Mouse (Mus musculus): Measurements from ENCODE around the gene Rrp15.

Gene Rrp15

DNA sequence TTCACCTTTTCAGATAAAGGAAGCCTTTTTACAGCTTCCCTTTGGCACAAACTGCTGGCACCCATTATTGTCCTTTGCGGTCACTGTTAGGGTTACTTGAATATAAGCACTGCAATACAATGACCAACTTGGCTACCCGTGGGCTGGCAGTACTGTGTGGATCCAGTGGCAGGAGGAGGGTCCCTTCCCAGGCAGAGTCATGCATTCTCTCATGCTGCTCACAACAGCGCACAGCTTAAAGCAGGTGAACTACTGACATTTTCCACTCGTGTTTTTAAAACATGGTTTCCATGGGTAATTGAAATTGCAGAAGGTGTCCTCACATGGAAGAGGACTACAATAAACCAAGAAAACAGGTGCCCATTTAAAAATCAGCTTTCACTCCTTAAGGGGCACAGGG is 34.9 kb downstream of the Rrp15 start:
- DNase-seq (ENCODE audit: low spot score in 2 of 2) = no peak

DNA sequence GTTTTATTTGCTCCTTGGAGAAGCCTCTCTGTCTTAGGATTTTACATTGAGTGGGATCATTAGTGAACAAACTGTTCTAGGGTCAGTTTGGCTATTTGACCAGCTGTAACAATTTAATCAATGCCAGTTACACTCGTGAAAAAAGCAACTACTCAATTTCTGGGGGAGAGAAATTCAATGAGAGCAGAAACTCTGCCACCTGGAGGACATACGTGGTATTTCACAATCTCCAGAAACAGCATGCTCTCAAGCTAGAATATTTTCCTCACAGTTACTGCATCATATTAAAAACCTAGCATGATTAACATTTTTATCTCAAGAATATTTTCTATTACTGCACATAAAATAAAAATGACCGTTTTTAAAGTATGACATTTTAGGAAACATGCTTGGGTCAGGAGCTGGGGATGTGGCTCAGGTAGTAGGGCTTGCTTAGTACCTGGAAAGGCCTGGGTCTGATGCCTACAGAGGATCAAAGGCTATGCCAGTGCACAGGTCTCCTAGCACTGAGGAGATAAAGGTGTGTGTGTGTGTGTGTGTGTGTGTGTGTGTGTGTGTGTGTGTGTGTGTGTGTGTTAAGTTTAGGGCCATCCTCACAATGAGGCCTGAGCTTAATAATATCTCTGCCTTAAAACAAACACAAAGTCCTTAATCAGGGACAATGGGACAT is 36.2 kb downstream of the Rrp15 start:
- no peak for DNase-seq (ENCODE audit: low spot score in 2 of 2)

DNA sequence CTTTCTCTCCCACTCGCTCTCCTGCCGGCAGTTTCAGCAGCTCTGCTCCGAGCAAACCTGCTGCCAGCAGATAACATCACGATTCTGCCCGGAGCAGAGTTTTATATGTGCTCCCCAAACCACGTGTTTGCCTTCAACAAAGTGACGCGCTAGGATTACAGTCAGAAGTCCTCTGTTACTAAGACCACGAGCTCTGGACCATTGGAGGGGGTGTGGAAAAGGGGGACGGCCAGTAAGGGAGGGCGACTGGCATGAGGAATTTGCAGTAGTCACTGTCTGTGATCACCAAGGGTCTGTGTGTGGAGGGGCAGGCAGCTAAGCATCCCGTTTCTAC is 43.3 kb downstream of the Rrp15 start, which contains the start of gene Tgfb2:
Gene Tgfb2, minus strand, starts transcription at position 75 of the 334 bp plus-strand sequence.
- peak; percentile 15 to 21 for DNase-seq (ENCODE audit: low spot score in 2 of 2)

DNA sequence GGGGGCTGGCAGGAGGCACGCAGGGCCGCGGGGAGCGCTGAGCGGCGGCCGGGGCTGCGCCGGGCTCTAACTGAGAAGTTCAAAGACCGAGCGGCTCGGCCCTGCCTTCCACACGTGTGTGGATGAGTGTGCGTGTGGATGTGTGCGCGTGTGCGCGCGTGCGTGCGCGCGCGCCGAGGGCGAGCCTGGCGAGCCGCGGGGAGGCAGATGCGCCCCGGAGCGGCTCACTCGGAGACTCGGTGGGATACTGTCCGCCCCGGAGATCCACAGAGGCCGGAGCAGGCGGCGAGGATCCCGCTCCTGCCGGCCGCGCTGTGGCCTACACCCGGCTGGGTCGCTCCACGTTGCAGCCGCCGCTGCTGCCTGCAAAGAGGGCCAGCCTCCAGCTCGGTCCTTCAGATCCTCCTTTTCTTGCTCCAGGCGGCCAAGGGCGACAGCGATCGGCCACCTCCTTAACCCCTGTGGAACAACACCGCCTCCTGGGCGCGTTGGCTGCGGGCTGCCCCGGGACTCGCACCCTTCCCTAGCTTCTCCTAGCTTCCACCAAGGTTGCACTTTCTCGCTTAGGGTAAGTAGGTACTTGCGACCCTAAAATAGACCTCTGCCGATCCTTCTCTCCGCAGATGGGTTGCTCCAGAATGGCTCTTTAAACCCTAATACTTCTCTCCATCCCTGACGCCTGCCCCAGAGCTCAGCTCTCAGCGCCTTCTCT is 43.8 kb downstream of the Rrp15 start:
- DNase-seq (ENCODE audit: low spot score in 2 of 2) = peak; percentile 55 to 58

DNA sequence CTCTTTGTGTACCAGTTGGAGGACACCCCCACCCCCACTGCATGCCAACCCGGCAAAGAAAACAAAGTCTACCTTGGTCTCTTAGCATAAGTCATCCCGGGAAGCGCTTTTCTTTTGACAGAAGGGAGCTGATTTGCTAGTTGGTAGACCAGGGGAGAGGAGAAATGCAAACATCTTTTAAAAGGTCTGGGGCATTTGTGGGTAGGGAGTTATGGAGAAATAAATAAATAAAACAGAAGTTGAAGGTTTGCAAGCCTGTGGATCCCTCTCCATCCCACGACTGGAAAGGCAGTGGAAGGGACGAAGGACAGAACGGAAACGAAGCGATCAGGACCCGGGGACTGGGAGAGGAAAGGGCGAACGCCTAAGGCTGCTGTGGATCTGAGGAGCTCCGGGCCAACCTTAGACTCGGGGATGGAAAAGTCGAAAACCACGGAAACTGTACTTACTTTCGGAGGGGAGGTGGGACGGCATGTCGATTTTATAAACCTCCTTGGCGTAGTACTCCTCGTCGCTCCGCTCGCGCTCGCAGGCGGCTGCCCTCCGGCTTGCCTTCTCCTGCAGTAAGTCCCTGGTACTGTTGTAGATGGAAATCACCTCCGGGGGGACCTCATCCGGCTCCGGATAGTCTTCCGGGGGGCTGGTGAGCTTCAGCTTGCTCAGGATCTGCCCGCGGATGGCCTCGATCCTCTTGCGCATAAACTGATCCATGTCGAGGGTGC is 45.0 kb downstream of the Rrp15 start:
- peak; percentile 26 to 46 for DNase-seq (ENCODE audit: low spot score in 2 of 2)

DNA sequence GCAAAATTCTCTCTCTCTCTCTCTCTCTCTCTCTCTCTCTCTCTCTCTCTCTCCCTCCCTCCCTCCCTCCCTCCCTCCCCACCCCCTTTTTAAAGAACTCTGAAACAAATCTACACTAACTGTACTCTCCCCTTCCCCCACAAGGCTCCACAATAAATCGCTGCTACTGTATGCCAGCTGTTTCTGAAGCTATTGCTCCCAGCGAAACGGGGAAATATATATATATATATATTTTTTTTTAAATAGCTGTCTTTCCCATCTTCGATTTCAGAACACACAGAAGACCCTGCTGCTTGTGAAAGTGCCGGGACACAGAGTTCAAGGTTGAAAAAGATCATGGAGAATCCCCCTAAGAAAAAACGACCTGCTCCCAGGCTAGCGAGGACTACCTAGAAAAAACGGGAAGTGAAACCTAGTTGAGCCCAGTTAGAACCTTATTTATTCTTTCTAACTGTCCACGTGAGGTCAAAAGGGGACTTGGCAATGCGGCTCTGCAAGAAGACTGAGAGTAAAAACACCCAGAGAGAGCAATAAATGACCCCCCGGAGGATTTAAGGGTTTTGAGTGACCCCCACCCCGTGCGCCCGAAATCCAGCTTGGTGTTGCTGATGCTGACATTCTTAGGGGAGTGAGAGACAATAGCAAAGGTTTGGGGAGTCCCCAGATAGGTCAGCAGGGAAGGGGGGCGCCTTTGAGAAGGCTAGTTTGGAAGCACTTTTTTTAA is 45.7 kb downstream of the Rrp15 start:
- DNase-seq (ENCODE audit: low spot score in 2 of 2) = peak in 1 of 2 experiments; percentile 13

DNA sequence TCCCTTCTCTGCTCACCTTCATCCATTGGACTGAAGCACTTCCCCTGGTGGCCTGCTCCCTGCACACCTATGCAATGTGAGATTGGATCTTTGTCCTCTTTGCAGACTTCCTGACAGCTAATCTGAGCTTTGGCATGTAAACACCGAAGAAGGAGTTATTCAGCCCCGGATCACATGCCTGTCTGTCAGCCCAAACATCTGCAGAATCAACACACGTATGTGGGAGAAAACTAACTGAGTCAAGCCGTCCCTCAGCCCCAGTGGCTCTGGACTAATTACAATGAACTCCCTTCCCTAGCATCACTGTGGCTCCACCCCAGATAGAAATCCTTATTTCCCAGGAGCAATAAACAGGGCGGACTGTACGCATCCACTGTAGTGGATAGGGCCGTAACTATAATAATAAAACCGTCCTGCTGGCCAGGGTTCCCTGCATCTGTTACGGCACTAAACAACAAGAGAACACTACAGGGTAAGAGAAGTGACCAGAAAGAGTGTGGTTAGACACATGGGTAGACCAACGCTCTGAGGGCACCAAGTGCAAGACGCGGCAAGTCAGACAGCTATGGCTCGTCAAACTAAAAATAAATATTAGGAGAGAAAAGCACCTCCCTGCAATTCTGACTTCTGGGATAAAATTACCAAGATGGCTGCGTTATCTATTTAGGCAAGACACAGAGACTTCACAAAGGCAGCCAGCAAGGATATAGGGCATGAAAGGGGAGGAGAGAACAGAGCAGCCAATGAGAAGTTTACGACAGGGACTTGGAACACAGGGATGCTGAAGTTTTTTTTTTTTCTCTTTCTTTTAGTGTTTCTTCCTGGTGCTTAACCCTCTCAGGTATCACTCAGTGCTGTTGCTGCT is 46.5 kb downstream of the Rrp15 start:
- DNase-seq (ENCODE audit: low spot score in 2 of 2) = peak in 1 of 2 experiments; percentile 5

DNA sequence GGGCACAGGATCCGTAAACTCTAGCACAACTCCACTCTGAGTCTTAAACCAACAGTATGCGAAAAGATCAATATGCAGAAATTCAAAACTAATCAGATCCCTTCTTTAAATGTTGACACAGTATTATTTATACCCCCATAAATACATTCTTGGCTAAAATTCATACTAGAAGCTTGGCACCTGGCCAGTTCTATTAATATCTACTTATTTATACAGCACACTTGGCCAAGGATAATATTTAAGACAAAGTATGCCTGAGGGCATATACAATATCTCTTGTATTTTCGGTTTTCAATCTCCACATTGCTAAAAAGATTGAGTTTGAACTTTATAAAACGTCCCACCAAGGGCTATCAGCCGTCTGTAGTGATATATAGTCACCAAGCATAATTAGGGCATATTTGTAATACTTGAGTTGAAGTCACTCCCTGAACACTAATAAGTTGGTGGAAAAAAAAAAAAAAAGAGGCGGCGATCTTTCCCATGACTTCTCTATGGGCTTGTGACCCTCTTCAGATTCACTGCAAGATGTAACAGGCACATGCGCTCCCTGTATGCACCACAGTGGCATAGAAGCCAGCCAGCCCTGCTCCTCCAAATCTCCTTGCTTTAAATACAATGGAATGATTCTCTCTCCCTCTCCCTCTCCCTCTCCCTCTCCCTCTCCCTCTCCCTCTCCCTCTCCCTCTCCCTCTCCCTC is 47.8 kb downstream of the Rrp15 start:
- DNase-seq (ENCODE audit: low spot score in 2 of 2) = no peak

DNA sequence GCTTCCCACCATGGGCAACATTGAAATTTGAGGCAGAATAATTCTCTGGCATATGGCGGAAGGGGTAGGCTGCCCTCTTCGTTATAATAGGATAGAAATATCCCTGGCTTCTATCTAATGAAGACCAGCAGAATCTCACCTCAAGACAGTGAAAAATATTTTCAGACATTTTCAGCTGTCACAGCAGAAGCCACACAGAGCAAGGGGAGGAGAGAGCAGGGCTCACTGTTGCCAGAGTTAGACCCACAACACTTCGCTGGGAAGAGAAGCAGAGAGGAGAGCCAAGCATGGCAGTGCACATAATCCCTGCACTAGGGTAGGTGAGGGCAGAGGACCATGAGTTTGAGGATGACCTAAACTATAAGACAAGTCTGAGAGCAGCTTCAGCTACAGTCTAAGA is 48.7 kb downstream of the Rrp15 start:
- DNase-seq (ENCODE audit: low spot score in 2 of 2) = no peak

DNA sequence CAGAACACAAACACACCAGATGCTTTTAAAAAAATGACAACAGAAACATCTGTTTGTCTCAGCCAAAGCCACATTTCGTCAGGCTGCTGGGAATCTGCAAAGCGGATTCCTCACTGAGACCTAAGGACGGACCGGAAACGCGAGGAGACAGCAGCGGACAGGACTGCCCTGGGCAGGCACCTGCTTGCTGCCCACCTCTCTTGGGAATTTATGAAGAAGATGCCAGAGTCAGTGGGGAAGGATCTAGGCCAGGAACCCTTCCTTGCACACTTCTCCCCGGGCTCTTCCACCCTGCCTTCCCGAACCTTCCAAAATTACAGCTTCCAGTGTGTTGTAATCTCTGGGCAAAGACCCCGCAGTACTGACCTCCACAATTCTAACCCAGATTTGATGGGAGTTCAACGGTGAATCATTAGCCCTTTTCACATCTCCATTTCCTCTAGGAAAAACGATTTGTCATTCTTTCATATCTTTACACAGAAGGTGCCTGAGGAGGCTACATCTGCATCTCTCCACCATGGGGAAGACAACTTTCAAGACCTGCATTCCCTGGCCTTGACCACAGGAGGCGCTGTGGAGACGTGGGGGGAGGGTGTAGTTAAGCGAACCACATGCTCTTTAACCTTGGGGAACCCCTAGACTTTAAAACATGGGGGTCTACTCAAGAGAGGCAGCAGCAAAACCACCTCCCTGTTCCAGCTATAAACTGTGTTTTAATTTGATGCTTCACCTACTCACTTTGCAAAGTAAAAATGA is 50.4 kb downstream of the Rrp15 start:
- no peak for DNase-seq (ENCODE audit: low spot score in 2 of 2)

DNA sequence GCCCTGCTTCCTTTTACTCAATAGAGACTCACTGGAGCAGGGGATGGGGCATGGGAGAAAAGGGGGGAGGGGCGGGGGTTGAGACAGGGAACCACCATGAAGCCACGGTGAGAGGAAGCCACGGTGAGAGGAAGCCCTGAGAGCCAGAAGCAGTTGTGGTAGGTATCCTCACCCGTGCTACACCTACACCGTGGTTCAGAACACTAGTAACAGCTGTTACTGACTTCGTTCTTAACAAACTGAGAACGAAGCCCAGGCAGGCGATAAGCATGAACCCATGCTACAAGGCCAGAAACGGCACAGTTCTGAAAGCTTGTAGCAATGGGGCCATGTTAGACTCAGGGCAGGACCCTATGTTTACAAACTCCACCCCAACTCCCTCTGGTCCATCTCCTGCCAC is 52.9 kb downstream of the Rrp15 start:
- no peak for DNase-seq (ENCODE audit: low spot score in 2 of 2)

DNA sequence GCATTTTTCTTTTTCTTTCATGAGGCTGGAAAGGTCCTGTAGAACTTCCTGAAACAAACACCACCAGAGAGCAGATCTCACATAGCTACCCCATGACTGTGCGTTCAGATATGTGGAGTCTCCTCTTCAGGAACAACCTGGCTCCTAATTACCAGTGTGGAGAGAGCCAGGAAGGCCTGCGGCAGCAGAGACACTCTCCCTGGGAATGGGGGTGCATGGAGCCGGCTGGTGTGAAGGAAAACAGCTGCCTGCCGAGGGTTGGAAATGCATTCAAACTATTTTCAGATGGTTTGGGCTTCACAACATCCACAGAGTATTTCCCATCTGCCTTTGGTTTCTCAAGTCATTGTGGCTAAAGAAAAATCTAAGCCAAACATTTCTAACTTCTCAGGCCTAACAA is 53.8 kb downstream of the Rrp15 start:
- peak in 1 of 2 experiments; percentile 17 for DNase-seq (ENCODE audit: low spot score in 2 of 2)

DNA sequence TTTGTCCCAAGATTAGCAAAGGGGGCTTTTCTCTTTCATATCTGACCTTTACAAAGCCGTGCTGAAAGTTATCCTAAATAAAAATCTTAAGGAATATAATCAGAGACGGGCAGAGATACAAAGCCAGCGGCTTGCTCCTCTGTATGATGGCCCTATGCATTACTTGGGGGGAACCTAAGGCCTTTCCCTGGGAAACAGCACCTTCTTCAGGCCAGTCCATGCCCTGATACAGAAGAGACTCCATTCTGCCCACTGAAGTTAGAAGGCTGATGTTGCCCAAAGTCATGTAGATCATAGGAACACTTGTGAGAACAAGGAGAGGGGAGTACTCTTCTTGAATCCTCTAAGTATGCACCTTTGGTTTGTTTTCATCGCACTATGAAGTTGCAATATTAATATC is 56.8 kb downstream of the Rrp15 start:
- no peak for DNase-seq (ENCODE audit: low spot score in 2 of 2)

DNA sequence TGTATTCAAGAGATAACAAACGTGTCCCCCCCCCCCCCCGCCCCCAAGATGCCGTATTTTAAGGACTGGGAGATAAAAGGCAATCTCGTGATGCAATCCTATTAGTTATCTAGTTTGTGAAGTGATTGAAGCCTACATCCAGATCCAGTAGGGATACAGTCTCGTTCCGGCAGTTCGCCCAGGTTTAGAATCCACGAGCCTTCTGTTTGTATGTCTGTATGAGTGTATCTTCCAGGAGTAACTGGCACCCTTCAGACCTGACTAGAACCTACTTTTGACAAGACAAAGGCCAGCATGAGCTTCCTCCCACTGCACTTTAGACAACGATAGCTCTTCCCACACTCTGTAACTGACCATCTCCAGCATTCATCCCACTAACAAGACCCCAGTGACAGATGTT is 57.5 kb downstream of the Rrp15 start:
- DNase-seq (ENCODE audit: low spot score in 2 of 2) = no peak

DNA sequence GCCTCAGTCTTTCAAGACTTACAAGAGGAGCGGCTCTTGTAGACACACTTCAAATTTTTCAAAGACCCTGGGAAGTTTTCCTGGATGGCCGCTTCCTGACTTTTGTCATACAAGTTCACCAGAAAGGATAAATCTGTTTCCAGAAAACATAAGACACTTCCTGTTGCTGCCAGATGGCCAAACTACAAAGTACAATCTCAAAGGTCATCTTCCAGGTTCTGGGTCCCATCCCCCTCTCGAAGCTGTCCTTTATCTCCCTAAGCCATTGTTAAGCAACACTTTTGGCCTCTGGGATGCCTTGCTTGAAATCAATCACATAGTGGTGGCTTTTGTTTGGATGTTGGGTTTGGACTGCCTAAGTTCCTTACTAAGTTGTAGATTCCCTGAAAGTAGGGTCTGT is 65.1 kb downstream of the Rrp15 start:
- no peak for DNase-seq (ENCODE audit: low spot score in 2 of 2)

DNA sequence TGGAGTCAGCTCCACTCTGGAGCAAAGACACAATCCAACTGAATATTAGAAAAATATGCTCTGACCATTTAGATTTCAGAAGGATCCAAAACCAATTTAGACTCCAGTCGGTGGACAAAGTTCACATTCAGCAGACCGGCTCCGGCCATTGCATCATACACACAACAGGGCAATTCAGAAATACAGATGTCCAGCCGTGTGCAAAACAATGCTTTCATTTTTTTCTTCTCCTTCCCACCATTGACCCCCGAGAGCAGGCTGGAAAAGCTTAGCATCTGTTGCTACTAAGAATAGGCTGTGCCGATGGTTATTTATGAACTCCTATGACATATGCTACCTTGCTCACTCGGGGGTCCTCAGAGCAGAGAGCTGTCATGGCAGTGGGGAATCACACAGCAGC is 66.6 kb downstream of the Rrp15 start:
- DNase-seq (ENCODE audit: low spot score in 2 of 2) = no peak

DNA sequence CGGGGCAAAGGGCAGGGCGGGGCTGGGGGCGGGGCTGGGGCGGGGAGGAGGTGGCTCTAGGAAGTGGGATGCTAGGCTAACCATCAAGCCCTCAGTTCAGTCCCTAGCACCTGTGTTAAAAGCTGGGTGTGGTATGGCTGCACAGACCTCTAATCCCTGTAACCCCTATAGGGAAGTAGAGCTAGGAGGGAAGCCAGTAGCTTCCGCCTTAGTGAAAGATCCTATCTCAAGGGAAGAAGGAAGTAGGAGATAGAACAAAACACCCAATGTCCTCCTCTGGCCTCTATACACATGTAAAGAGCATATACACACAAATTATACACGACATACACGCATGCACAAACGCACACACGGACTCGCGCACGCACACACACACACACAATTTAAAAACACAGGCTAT is 71.5 kb downstream of the Rrp15 start:
- no peak for DNase-seq (ENCODE audit: low spot score in 2 of 2)

DNA sequence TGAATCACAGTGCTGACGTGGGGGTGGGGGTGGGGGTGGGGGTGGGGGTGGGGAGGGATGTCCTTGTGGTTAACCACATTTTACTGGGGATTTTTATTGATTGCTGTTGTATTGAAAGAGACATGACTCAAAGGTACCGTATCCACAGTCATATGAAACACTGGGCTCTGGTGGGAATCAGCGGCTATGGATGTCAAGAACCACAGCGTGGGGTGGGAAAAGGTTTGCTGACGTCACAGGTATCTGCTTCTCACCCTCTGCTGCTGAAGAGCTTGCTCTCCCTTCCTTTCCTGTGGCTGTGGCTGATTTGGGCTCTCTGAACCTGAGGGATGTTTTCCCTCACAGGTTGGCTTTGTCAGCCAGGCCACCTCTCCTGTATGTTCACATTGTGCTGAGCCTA is 73.0 kb downstream of the Rrp15 start:
- DNase-seq (ENCODE audit: low spot score in 2 of 2) = no peak

DNA sequence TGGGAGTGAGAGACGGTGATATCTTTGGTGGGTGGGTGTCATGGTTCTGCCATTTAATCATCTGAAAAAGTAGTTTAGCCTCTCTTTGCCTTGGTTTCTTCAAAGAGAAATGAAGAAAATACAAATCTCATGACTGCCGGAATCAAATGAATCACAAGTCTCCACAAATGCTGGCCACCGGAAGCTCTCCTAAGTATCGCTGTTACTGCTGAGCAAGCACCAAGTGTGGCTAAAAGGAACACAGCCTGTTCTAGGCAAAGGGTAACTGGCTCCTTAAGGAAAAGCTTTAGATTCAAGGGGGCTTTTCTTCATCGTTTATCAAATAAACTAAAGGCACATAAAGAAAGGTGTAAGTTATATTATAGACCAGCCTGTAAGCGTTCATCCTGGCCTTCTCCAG is 73.9 kb downstream of the Rrp15 start:
- DNase-seq (ENCODE audit: low spot score in 2 of 2) = no peak

DNA sequence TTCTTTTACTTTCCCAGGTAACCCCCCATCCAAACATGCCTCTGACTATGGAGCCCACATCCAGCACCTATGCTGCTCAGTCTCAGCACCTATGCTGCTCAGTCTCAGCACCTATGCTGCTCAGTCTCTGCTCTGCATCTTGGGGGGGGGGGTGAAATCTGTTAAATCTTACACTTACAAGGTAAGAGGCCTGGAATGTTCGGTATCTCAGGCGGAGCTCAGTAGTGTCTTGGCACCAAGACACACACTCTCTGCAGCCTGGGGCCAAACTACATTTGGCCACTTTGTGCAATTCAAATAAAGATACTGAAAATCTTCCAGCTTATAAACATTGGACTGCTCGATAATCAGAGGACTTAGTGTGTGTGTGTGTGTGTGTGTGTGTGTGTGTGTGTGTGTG is 74.5 kb downstream of the Rrp15 start:
- no peak for DNase-seq (ENCODE audit: low spot score in 2 of 2)

All from urinary bladder, adult 18-20 months (tissue).